Mouse (Mus musculus) heart, postnatal 0 days (tissue): ENCODE results near the gene Rec8. TPM values are rescaled to one million over a fixed set of nuclear protein-coding genes. Genes with fewer than 3 reads are reported as not detected.

Source experiments
- ATAC-seq: fragments of 200-750 bp; cut with Nextera tagmentation; 2 replicates; pipeline ENCODE4 v1.8.0; 2017; ENCODE audit warnings: low read depth, moderate number of reproducible peaks, moderate library complexity; ENCODE audit not compliant: insufficient read depth
- DNase-seq: peaks from one replicate; pipeline ENCODE4 v3.0.0-alpha.2; 2016; ENCODE audit warnings: low spot score
- H3K27ac ChIP-seq: fragments of 300-500 bp; sonication (generic); 2 replicates; pipeline ENCODE4 v1.5.1; 2014; ENCODE audit warnings: low read depth, mild to moderate bottlenecking
- H3K27me3 ChIP-seq: fragments of 300-500 bp; sonication (generic); 2 replicates; pipeline ENCODE4 v1.6.1; 2014; ENCODE audit warnings: low read length, mixed read lengths; ENCODE audit not compliant: control insufficient read depth, insufficient read depth
- H3K36me3 ChIP-seq: fragments of 300-500 bp; sonication (generic); replicated peaks from 2 replicates; pipeline ENCODE4 v1.6.1; 2014; ENCODE audit warnings: low read length, mixed read lengths; ENCODE audit not compliant: control insufficient read depth, insufficient read depth
- H3K4me1 ChIP-seq: fragments of 300-500 bp; sonication (generic); 2 replicates; pipeline ENCODE4 v1.6.1; 2014; ENCODE audit warnings: antibody characterized with exemption; ENCODE audit not compliant: control insufficient read depth, insufficient read depth
- H3K4me2 ChIP-seq: fragments of 300-500 bp; sonication (generic); 2 replicates; pipeline ENCODE4 v1.6.1; 2014; ENCODE audit warnings: low read depth, mild to moderate bottlenecking, low read length, moderate library complexity
- H3K4me3 ChIP-seq: fragments of 300-500 bp; sonication (generic); 2 replicates; pipeline ENCODE4 v1.5.1; 2014; ENCODE audit warnings: low read depth, low read length
- H3K9ac ChIP-seq: fragments of 300-500 bp; sonication (generic); replicated peaks from 2 replicates; pipeline ENCODE4 v1.6.1; 2014; ENCODE audit warnings: low read depth, low read length, mixed read lengths
- H3K9me3 ChIP-seq: fragments of 300-500 bp; sonication (generic); replicated peaks from 2 replicates; pipeline ENCODE4 v1.6.1; 2016; ENCODE audit warnings: low read length; ENCODE audit not compliant: control insufficient read depth
- CTCF ChIP-seq: IDR thresholded peaks from 2 replicates; pipeline ENCODE4 v1.5.1; 2016; ENCODE audit warnings: antibody characterized with exemption, control low read depth, low read depth
- EP300 ChIP-seq: IDR thresholded peaks from 2 replicates; pipeline ENCODE4 v1.6.1; 2016; ENCODE audit warnings: antibody characterized with exemption, low read depth
- WGBS: fragments of 180-500 bp; shearing (Covaris S2); extraction: QIAGEN DNeasy Blood & Tissue Kit; methylation state at CpG from one replicate; pipeline ENCODE4 v1.1.7; 2014; 5-methylcytosine and 5-hydroxymethylcytosine counted together
- polyA plus RNA-seq: library from polyadenylated mRNA; unstranded; fragments of >200 nt; fragmentation: Nextera tagmentation; extraction: Ambion mirVana; gene quantifications from 2 replicates; pipeline ENCODE4 v1.2.1, GENCODE M21; 2015
- total RNA-seq: library from RNA; depleted of rRNA; stranded (reverse); fragments of >200 nt; gene quantifications from 2 replicates; pipeline ENCODE4 v1.2.3, GENCODE M21; 2014; ENCODE audit warnings: low replicate concordance

Gene Rec8
- total and polyA plus RNA-seq, 2 experiments from 2014 or later, result 1.5 to 2.1 TPM

DNA sequence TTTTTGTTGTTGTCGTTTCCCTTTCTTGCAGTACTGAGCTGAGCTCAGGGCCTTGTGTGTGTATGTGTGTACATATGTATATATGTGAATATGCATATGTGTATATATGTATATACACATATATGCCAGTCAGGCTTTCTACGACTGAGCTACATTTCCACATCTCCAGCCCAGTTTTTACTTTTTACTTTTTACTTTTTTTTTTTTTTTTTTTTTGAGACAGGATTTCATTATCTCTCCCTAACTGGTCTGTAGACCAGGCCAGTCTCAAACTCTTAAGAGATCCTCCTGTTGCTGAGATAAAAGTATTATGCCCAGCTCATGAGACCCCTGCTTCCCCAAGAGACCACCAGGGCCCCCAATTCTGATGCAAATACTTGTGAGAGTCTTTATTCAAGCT, 993 bp upstream of the Rec8 start:
- H3K27ac ChIP-seq, result no peak overlapping the region
- H3K9ac ChIP-seq, result no peak overlapping the region
- H3K4me1 ChIP-seq, result no peaks in the 10 kb centered on the region; the same call in 1 of the 2 replicates
- H3K27me3 ChIP-seq, result no peaks in the 10 kb centered on the region
- no peak overlapping the region for H3K4me2 ChIP-seq
- H3K36me3 ChIP-seq, result no peaks in the 10 kb centered on the region
- WGBS, result 76% methylated on average over 2 of the region's 2 CpGs
- H3K4me3 ChIP-seq, result no peak overlapping the region
- no peak for TF ChIP-seq CTCF
- TF ChIP-seq EP300, result no peak
- ATAC-seq (no peak), DNase-seq (no peak)
- H3K9me3 ChIP-seq, result no peaks in the 10 kb centered on the region

DNA sequence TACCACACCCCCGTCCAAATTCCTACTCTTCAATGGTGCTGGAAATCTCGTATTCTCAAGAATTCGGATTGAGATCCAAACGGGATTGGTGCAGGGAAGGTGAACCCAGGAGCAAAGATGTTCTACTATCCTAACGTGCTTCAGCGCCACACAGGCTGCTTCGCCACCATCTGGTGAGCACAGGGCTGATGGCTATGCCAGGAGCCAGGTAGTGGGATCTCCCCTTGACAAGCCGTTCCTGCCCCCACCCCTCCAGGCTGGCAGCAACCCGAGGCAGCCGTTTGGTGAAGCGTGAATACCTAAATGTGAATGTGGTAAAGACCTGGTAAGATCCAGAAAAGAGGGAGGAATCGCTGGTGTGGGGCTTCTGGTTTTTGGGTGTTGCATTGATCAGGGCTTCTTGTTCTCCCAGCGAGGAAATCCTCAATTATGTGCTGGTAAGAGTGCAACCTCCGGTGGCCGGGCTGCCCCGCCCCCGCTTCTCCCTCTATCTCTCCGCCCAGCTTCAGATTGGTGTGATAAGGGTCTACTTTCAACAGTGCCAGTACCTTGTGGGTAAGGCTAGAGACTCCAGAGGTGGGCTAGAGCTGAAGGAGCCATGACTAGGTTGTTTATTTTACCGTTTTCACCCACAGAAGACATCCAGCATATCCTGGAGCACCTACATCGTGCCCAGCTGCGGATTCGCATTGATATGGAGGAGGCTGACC, 804 bp downstream of the Rec8 start:
- Histone ChIP-seq H3K36me3 (no peaks in the 10 kb centered on the region), H3K4me1 (no peaks in the 10 kb centered on the region; the same call in 1 of the 2 replicates), H3K27ac (no peak overlapping the region), H3K27me3 (no peaks in the 10 kb centered on the region), H3K9me3 (no peaks in the 10 kb centered on the region), H3K9ac (no peak overlapping the region), H3K4me2 (peak overlapping the region; percentile 48), H3K4me3 (no peak overlapping the region)
- 38% methylated on average over 22 of the region's 22 CpGs for WGBS
- ATAC-seq (no peak), DNase-seq (no peak)
- TF ChIP-seq CTCF (no peak), EP300 (no peak)

DNA sequence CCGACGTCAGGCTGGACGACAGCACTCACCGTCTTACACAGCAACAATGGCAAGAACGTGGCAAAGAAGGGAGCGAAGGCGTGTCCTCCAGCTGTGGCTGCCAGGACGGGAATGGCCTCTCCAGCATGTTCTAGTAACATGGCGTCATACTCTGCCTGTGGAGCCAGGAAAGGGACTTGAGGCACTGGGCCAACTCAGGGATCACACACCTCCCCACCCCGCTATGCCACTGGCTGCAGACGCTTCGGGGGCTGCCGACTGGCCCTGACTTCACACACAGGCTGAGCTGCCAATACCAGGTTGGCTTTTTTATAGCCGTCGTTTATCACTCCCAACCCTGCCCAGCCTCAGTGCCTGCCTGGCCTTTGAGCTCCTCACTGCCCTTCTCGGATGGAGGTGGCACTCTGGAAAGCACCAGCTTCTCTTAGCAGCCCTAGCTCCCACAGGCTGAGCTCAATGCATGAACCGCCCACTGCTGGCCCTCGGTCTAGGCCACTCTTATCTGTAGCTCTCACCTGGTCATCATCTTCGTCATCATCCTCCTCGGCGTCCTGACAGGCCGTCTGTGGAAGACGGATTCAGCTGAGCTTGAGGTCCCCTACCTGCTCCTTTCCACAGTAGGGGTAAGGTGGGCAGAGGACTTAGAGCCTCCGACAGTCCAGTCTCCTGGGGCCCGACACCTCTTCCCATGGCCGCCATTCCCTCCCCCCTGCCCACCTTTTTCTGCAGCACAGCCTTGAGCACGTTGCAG, 10.4 kb downstream of the Rec8 start:
- 0 out of 2 replicates have a peak, but pooled peaks have one; percentile 26 for ATAC-seq
- no peaks in the 10 kb centered on the region for H3K27me3 ChIP-seq
- H3K4me3 ChIP-seq, result no peak overlapping the region
- no peak overlapping the region for H3K4me2 ChIP-seq
- no peaks in the 10 kb centered on the region for H3K4me1 ChIP-seq
- H3K27ac ChIP-seq, result no peak overlapping the region
- H3K36me3 ChIP-seq, result peaks cover 85% of the 10 kb centered on the region
- DNase-seq, result no peak
- 79% methylated on average over 27 of the region's 27 CpGs for WGBS
- H3K9ac ChIP-seq, result no peak overlapping the region
- TF ChIP-seq CTCF (no peak), EP300 (no peak)
- no peaks in the 10 kb centered on the region for H3K9me3 ChIP-seq

DNA sequence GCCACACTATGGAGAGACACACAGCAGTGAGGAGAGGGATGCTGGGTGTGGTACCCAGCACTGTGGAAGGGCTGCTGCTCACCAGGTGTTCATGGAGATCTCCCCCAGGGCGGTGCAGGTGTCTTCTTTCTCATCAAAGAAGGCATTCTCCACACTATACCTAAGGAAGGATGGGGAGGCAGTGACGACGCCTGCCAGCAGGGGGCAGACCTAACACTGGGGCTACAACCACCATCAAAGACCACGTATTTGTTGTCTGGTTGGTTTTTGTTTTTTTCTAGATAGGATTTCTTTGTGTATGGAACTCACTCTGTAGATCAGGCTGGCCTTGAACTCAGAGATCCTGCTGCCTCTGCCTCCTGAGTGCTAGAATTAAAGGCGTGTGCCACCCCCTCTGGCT, 11.5 kb downstream of the Rec8 start:
- no peaks in the 10 kb centered on the region for H3K4me1 ChIP-seq
- WGBS, result 46% methylated on average over 5 of the region's 5 CpGs
- H3K9me3 ChIP-seq, result no peaks in the 10 kb centered on the region
- H3K9ac ChIP-seq, result no peak overlapping the region
- ATAC-seq (no peak), DNase-seq (no peak)
- H3K36me3 ChIP-seq, result peaks cover 95% of the 10 kb centered on the region
- TF ChIP-seq EP300 (no peak), CTCF (peak; percentile 68)
- H3K4me3 ChIP-seq, result no peak overlapping the region
- H3K4me2 ChIP-seq, result no peak overlapping the region
- H3K27ac ChIP-seq, result no peak overlapping the region
- no peaks in the 10 kb centered on the region for H3K27me3 ChIP-seq

DNA sequence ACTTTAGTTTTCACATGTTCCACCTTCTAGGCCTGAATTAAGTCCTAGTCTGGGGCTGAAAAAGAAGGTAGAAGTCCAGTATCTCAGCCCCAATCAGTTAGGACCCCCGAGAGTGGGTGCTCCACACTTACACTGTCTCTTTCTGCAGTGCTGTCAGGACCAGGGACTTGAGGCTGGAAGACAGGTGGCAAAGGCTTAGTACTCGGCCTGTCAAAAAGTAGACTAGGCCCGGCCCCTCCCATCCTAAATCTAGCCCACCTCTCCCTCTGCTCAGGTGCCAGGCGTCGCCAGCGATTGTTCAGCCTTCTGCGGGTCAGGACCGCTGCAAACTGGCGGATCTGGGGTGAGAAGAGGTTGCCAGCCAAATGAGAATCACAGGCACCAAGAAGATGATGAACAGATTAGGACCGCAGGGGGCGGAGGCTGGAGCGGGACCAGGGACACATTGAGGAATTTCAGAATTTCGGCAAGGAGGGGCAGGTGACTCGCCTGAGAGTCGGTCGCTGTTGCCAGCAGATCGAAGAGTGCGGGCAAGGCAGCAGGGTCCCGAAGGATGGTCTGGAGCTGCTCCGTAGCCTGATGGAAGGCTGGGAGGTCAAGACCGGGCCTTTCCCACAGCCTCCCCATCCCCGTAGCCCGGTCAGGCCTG, 17.2 kb downstream of the Rec8 start:
- WGBS, result 3% methylated on average over 22 of the region's 23 CpGs
- Histone ChIP-seq H3K27ac (peak overlapping the region; percentile 56), H3K27me3 (no peaks in the 10 kb centered on the region), H3K4me3 (peak overlapping the region; percentile 66), H3K36me3 (peaks cover 79% of the 10 kb centered on the region), H3K4me1 (peaks cover 6% of the 10 kb centered on the region; the same call in 1 of the 2 replicates), H3K9me3 (no peaks in the 10 kb centered on the region), H3K4me2 (peak overlapping the region; percentile 96), H3K9ac (peak overlapping the region; percentile 63)
- DNase-seq (no peak), ATAC-seq (peak; percentile 17; the same call in 1 of the 2 replicates)
- no peak for TF ChIP-seq EP300
- TF ChIP-seq CTCF, result no peak
